Mouse (Mus musculus): ENCODE measurements around the gene Efcab1. TPM values are rescaled to one million over a fixed set of nuclear protein-coding genes. Genes with fewer than 3 reads are reported as not detected.
"Not testable (repeated sequence)": the region's sequence is repeated elsewhere in the genome, so short reads cannot be mapped to it uniquely, and the experiment has no call there.

Gene Efcab1
- polyA plus RNA-seq, 1 experiment from 2014 or later = 3.5 TPM

GRCm38 (mm10) chr16:14936478-14937166, 30.2 kb downstream of the Efcab1 start:
- 54% methylated on average over 7 of the region's 7 CpGs for WGBS
- not testable (repeated sequence) for H3K36me3 ChIP-seq (ENCODE audit: control insufficient read depth, insufficient read depth, low read length); H3K4me3 ChIP-seq (ENCODE audit: low read length); H3K9me3 ChIP-seq (ENCODE audit: control insufficient read depth, low read length); H3K27me3 ChIP-seq (replicated peaks; ENCODE audit: control insufficient read depth, insufficient read depth, low read length); H3K9ac ChIP-seq (ENCODE audit: low read depth, low read length); H3K27ac ChIP-seq (ENCODE audit: low read length); H3K4me1 ChIP-seq (ENCODE audit: control insufficient read depth, insufficient read depth, low read length); H3K4me2 ChIP-seq (ENCODE audit: low read depth, low read length)
- peak; percentile 48; the same call in 1 of the 2 replicates for ATAC-seq

GRCm38 (mm10) chr16:14939552-14939951, 33.1 kb downstream of the Efcab1 start:
- Histone ChIP-seq H3K9me3 (ENCODE audit: control insufficient read depth, low read length) (no peaks in the 10 kb centered on the region), H3K4me3 (ENCODE audit: low read length) (no peak overlapping the region), H3K4me1 (ENCODE audit: control insufficient read depth, insufficient read depth, low read length) (no peaks in the 10 kb centered on the region), H3K9ac (ENCODE audit: low read depth, low read length) (no peak overlapping the region), H3K27ac (ENCODE audit: low read length) (no peak overlapping the region), H3K4me2 (ENCODE audit: low read depth, low read length) (no peak overlapping the region), H3K27me3 (replicated peaks; ENCODE audit: control insufficient read depth, insufficient read depth, low read length) (no peaks in the 10 kb centered on the region), H3K36me3 (ENCODE audit: control insufficient read depth, insufficient read depth, low read length) (no peaks in the 10 kb centered on the region)
- 38% methylated on average over 1 of the region's 1 CpGs for WGBS
- ATAC-seq = no peak

GRCm38 (mm10) chr16:14939994-14940715, 33.7 kb downstream of the Efcab1 start:
- Histone ChIP-seq H3K4me3 (ENCODE audit: low read length) (no peak overlapping the region), H3K9ac (ENCODE audit: low read depth, low read length) (no peak overlapping the region), H3K27me3 (replicated peaks; ENCODE audit: control insufficient read depth, insufficient read depth, low read length) (no peaks in the 10 kb centered on the region), H3K27ac (ENCODE audit: low read length) (no peak overlapping the region), H3K4me1 (ENCODE audit: control insufficient read depth, insufficient read depth, low read length) (no peaks in the 10 kb centered on the region), H3K4me2 (ENCODE audit: low read depth, low read length) (no peak overlapping the region), H3K9me3 (ENCODE audit: control insufficient read depth, low read length) (no peaks in the 10 kb centered on the region), H3K36me3 (ENCODE audit: control insufficient read depth, insufficient read depth, low read length) (no peaks in the 10 kb centered on the region)
- 49% methylated on average over 1 of the region's 1 CpGs for WGBS
- no peak for ATAC-seq

- Histone ChIP-seq H3K9me3 (ENCODE audit: control insufficient read depth, low read length) (no peaks in the 10 kb centered on the region), H3K4me2 (ENCODE audit: low read depth, low read length) (no peak overlapping the region), H3K36me3 (ENCODE audit: control insufficient read depth, insufficient read depth, low read length) (no peaks in the 10 kb centered on the region), H3K4me3 (ENCODE audit: low read length) (no peak overlapping the region), H3K27ac (ENCODE audit: low read length) (peak overlapping the region; percentile 30; the same call in 1 of the 2 replicates), H3K4me1 (ENCODE audit: control insufficient read depth, insufficient read depth, low read length) (no peaks in the 10 kb centered on the region), H3K27me3 (replicated peaks; ENCODE audit: control insufficient read depth, insufficient read depth, low read length) (no peaks in the 10 kb centered on the region), H3K9ac (ENCODE audit: low read depth, low read length) (no peak overlapping the region)
- ATAC-seq = peak; percentile 50; the same call in 1 of the 2 replicates
- WGBS = 53% methylated on average over 3 of the region's 3 CpGs
Observed at GRCm38 (mm10) chr16:14940898-14941297, 34.5 kb downstream of the Efcab1 start.

GRCm38 (mm10) chr16:14943530-14943929, 37.1 kb downstream of the Efcab1 start:
- Histone ChIP-seq H3K36me3 (ENCODE audit: control insufficient read depth, insufficient read depth, low read length) (no peaks in the 10 kb centered on the region), H3K4me1 (ENCODE audit: control insufficient read depth, insufficient read depth, low read length) (no peaks in the 10 kb centered on the region), H3K9me3 (ENCODE audit: control insufficient read depth, low read length) (no peaks in the 10 kb centered on the region), H3K27ac (ENCODE audit: low read length) (no peak overlapping the region), H3K4me3 (ENCODE audit: low read length) (no peak overlapping the region), H3K4me2 (ENCODE audit: low read depth, low read length) (no peak overlapping the region), H3K9ac (ENCODE audit: low read depth, low read length) (no peak overlapping the region), H3K27me3 (replicated peaks; ENCODE audit: control insufficient read depth, insufficient read depth, low read length) (no peaks in the 10 kb centered on the region)
- no peak for ATAC-seq
- 83% methylated on average over 2 of the region's 2 CpGs for WGBS

- not testable (repeated sequence) for H3K9me3 ChIP-seq (ENCODE audit: control insufficient read depth, low read length); H3K27ac ChIP-seq (ENCODE audit: low read length); H3K36me3 ChIP-seq (ENCODE audit: control insufficient read depth, insufficient read depth, low read length); H3K4me2 ChIP-seq (ENCODE audit: low read depth, low read length); H3K9ac ChIP-seq (ENCODE audit: low read depth, low read length); ATAC-seq; H3K4me1 ChIP-seq (ENCODE audit: control insufficient read depth, insufficient read depth, low read length); H3K27me3 ChIP-seq (replicated peaks; ENCODE audit: control insufficient read depth, insufficient read depth, low read length); H3K4me3 ChIP-seq (ENCODE audit: low read length)
- WGBS = 83% methylated on average over 2 of the region's 2 CpGs
Observed at GRCm38 (mm10) chr16:14947561-14947960, 41.2 kb downstream of the Efcab1 start.

GRCm38 (mm10) chr16:14951894-14952293, 45.5 kb downstream of the Efcab1 start:
- Histone ChIP-seq H3K9ac (ENCODE audit: low read depth, low read length) (no peak overlapping the region), H3K4me1 (ENCODE audit: control insufficient read depth, insufficient read depth, low read length) (no peaks in the 10 kb centered on the region), H3K9me3 (ENCODE audit: control insufficient read depth, low read length) (no peaks in the 10 kb centered on the region), H3K36me3 (ENCODE audit: control insufficient read depth, insufficient read depth, low read length) (no peaks in the 10 kb centered on the region), H3K27me3 (replicated peaks; ENCODE audit: control insufficient read depth, insufficient read depth, low read length) (no peaks in the 10 kb centered on the region), H3K4me3 (ENCODE audit: low read length) (no peak overlapping the region), H3K4me2 (ENCODE audit: low read depth, low read length) (no peak overlapping the region), H3K27ac (ENCODE audit: low read length) (no peak overlapping the region)
- ATAC-seq = no peak
- WGBS = 39% methylated on average over 2 of the region's 2 CpGs

GRCm38 (mm10) chr16:14959743-14960142, 53.3 kb downstream of the Efcab1 start:
- WGBS = 90% methylated on average over 8 of the region's 8 CpGs
- peaks cover 2% of the 10 kb centered on the region; the same call in 1 of the 2 replicates for H3K9me3 ChIP-seq (ENCODE audit: control insufficient read depth, low read length)
- ATAC-seq = no peak

GRCm38 (mm10) chr16:14973696-14974095, 67.3 kb downstream of the Efcab1 start:
- H3K27me3 ChIP-seq (replicated peaks; ENCODE audit: control insufficient read depth, insufficient read depth, low read length) = no peaks in the 10 kb centered on the region
- no peak for ATAC-seq
- H3K4me2 ChIP-seq (ENCODE audit: low read depth, low read length) = no peak overlapping the region
- H3K4me3 ChIP-seq (ENCODE audit: low read length) = no peak overlapping the region
- H3K27ac ChIP-seq (ENCODE audit: low read length) = no peak overlapping the region
- H3K36me3 ChIP-seq (ENCODE audit: control insufficient read depth, insufficient read depth, low read length) = no peaks in the 10 kb centered on the region
- H3K4me1 ChIP-seq (ENCODE audit: control insufficient read depth, insufficient read depth, low read length) = no peaks in the 10 kb centered on the region
- WGBS = 78% methylated on average over 1 of the region's 1 CpGs
- H3K9me3 ChIP-seq (ENCODE audit: control insufficient read depth, low read length) = no peaks in the 10 kb centered on the region
- no peak overlapping the region for H3K9ac ChIP-seq (ENCODE audit: low read depth, low read length)

More at GRCm38 (mm10) chr16:14959743-14960142, 53.3 kb downstream of the Efcab1 start:
- no peak overlapping the region for H3K9ac ChIP-seq (ENCODE audit: low read depth, low read length)
- no peak overlapping the region for H3K27ac ChIP-seq (ENCODE audit: low read length)
- H3K4me3 ChIP-seq (ENCODE audit: low read length) = no peak overlapping the region
- H3K4me2 ChIP-seq (ENCODE audit: low read depth, low read length) = no peak overlapping the region
- no peaks in the 10 kb centered on the region for H3K4me1 ChIP-seq (ENCODE audit: control insufficient read depth, insufficient read depth, low read length)
- H3K27me3 ChIP-seq (replicated peaks; ENCODE audit: control insufficient read depth, insufficient read depth, low read length) = no peaks in the 10 kb centered on the region
- no peaks in the 10 kb centered on the region for H3K36me3 ChIP-seq (ENCODE audit: control insufficient read depth, insufficient read depth, low read length)

All from intestine, embryonic 16.5 days (tissue).